Mouse (Mus musculus): ENCODE results near the gene Rpsa. TPM values are rescaled to one million over a fixed set of nuclear protein-coding genes. Genes with fewer than 3 reads are reported as not detected.

Gene Rpsa
- total and polyA plus RNA-seq, 2 experiments from 2014 or later, result 876 to 1,524 TPM

DNA sequence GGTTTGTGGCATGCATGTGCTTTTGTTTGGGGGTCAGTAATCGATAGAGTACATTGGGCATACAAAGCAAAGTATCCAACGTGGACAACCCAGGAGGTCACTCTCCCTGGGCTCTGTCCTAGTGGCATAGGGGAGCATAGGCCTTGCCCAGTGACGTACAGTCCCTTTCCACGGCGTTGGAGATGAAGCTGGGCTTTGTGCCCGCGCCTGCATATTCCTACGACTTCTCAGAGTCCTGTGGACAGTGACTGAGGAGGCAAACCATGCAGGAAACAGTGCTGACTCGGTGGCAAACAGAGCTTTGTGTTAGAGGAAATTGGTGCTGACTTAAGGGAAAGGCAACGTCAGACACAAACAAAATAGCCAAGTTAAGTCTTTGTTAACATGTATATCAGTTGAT, 1.8 kb downstream of the Rpsa start:
- 76% methylated on average over 10 of the region's 10 CpGs for WGBS
- no peak for TF ChIP-seq CTCF (IDR thresholded peaks at IDR 0.05)

DNA sequence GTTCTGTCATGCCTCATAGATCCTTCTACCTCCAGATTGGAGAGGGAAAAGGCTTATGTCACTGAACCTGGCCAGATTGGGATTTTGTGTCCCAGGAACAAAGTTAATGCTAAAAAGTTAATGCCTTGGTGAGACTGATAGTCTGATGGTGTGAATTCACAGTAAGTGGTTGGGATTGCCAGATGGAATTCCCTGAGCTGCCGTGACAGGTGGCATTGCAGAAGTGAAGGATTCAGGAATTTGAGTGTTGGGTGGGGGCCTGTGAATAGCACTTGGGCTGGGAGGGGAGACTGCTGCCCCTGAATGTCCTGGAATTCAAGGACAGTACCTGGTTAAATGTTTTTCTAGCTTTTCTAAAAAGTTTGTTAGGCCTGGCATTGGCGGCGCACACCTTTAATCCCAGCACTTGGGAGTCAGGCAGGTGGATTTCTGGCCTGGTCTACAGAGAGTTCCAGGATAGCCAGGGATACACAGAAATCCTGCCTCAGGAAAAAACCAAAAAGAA, 4.3 kb downstream of the Rpsa start:
- Histone ChIP-seq H3K4me3 (ENCODE audit: low read depth, low read length) (no peak overlapping the region), H3K9me3 (ENCODE audit: low read length) (no peaks in the 10 kb centered on the region), H3K9ac (replicated peaks; ENCODE audit: low read length, poor library complexity, severe bottlenecking) (no peak overlapping the region), H3K4me1 (ENCODE audit: insufficient read depth, low read length) (0 out of 2 replicates have a peak, but pooled peaks cover 4% of the 10 kb centered on the region), H3K4me2 (ENCODE audit: low read depth, low read length, poor library complexity, severe bottlenecking) (no peak overlapping the region), H3K27me3 (ENCODE audit: insufficient read depth, low read length) (no peaks in the 10 kb centered on the region), H3K27ac (ENCODE audit: low read depth, low read length) (no peak overlapping the region), H3K36me3 (ENCODE audit: insufficient read depth, low read length) (peaks cover 29% of the 10 kb centered on the region)
- ATAC-seq (ENCODE audit: low FRiP score) (no peak), DNase-seq (ENCODE audit: low spot score) (no peak)
- 88% methylated on average over 3 of the region's 3 CpGs for WGBS
- no peak for TF ChIP-seq CTCF (IDR thresholded peaks at IDR 0.05)

More for the DNA sequence above, 1.8 kb downstream of the Rpsa start:
- H3K27me3 ChIP-seq (ENCODE audit: insufficient read depth, low read length), result no peaks in the 10 kb centered on the region
- DNase-seq (ENCODE audit: low spot score) (no peak), ATAC-seq (ENCODE audit: low FRiP score) (no peak)
- H3K9me3 ChIP-seq (ENCODE audit: low read length), result no peaks in the 10 kb centered on the region
- no peak overlapping the region; the same call in 1 of the 2 replicates for H3K4me2 ChIP-seq (ENCODE audit: low read depth, low read length, poor library complexity, severe bottlenecking)
- 0 out of 2 replicates have a peak, but pooled peaks cover 4% of the 10 kb centered on the region for H3K4me1 ChIP-seq (ENCODE audit: insufficient read depth, low read length)
- no peak overlapping the region for H3K27ac ChIP-seq (ENCODE audit: low read depth, low read length)
- H3K4me3 ChIP-seq (ENCODE audit: low read depth, low read length), result no peak overlapping the region; the same call in 1 of the 2 replicates
- H3K9ac ChIP-seq (replicated peaks; ENCODE audit: low read length, poor library complexity, severe bottlenecking), result no peak overlapping the region
- peaks cover 29% of the 10 kb centered on the region for H3K36me3 ChIP-seq (ENCODE audit: insufficient read depth, low read length)

DNA sequence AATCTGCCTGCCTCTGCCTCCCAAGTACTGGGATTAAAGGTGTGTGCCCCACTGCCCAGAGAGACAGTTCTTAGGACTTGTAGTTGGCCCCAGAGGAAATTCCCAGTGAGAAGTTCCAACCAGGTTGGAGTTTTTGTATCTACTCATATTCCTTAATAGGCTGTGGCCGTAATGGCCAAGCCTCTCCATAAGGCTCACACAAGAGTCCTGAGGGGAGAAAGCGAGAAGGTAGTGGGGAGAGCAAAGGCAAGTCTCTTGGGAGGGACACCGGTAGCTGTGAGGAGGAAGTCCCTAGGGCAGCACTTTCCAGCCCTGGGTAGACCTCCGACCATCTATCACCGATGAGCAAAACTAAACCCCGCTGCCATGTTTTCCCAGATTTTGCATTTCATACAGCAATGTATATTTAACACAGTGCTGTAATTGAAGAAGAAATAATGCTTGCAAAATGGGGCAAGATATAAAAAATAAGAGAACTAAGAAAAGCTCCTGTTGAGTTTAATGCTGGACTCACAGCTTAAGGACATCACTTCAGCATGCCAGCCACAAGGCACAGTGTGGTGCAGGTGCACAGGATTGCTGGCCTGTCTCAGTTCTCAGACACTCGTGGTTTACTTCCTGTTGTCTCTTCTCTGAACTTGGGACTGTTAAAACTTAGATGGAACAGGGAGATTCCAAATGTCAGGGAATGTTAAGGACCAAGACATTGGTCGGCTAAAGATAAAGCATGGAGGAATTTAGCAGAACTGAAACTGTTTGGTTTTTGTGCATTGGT, 5.7 kb downstream of the Rpsa start:
- Histone ChIP-seq H3K9ac (replicated peaks; ENCODE audit: low read length, poor library complexity, severe bottlenecking) (no peak overlapping the region), H3K36me3 (ENCODE audit: insufficient read depth, low read length) (peaks cover 29% of the 10 kb centered on the region), H3K9me3 (ENCODE audit: low read length) (no peaks in the 10 kb centered on the region), H3K4me3 (ENCODE audit: low read depth, low read length) (no peak overlapping the region), H3K4me2 (ENCODE audit: low read depth, low read length, poor library complexity, severe bottlenecking) (no peak overlapping the region), H3K27me3 (ENCODE audit: insufficient read depth, low read length) (no peaks in the 10 kb centered on the region), H3K27ac (ENCODE audit: low read depth, low read length) (no peak overlapping the region), H3K4me1 (ENCODE audit: insufficient read depth, low read length) (0 out of 2 replicates have a peak, but pooled peaks cover 4% of the 10 kb centered on the region)
- TF ChIP-seq CTCF (IDR thresholded peaks at IDR 0.05), result no peak
- ATAC-seq (ENCODE audit: low FRiP score), result no peak
- DNase-seq (ENCODE audit: low spot score), result no peak
- 44% methylated on average over 8 of the region's 8 CpGs for WGBS

- Histone ChIP-seq H3K4me3 (ENCODE audit: low read depth, low read length) (no peak overlapping the region), H3K36me3 (ENCODE audit: insufficient read depth, low read length) (peaks cover 29% of the 10 kb centered on the region), H3K4me1 (ENCODE audit: insufficient read depth, low read length) (no peaks in the 10 kb centered on the region), H3K4me2 (ENCODE audit: low read depth, low read length, poor library complexity, severe bottlenecking) (no peak overlapping the region), H3K9ac (replicated peaks; ENCODE audit: low read length, poor library complexity, severe bottlenecking) (no peak overlapping the region), H3K9me3 (ENCODE audit: low read length) (no peaks in the 10 kb centered on the region), H3K27ac (ENCODE audit: low read depth, low read length) (no peak overlapping the region), H3K27me3 (ENCODE audit: insufficient read depth, low read length) (no peaks in the 10 kb centered on the region)
- ATAC-seq (ENCODE audit: low FRiP score) (no peak), DNase-seq (ENCODE audit: low spot score) (no peak)
- TF ChIP-seq CTCF (IDR thresholded peaks at IDR 0.05), result no peak
- 54% methylated on average over 6 of the region's 6 CpGs for WGBS
These were observed 6.4 kb downstream of the Rpsa start for GRCm38 (mm10) chr9:120133755-120134475.

DNA sequence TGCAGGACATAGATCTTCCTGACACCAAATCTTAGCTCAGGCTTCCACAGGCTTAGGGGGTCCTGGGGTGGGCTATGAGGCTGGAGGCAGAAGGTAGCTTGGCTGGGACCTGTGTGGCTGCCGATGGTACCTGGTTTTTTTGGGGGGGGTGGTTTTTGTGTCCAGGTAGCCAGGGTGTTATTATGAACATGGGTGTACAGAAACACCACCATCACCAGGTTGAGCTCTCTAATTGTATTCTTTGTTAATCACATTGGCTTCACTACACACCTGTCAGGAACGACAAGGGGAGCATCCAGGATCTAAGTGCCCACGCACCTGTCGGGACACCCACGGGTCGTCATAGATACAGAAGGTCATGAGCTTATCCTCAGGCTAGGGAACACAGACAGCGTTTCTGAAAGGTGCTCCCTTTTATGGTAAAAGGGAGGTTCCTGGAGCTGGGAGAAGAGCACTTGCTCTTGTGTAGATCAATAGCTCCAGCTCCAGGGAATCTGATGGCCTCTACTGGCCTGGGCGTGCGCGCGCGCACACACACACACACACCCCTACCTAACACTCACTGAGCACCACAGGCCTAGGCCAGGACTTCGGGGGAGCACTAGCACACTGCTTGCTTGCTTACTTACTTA, 7.2 kb downstream of the Rpsa start:
- H3K9me3 ChIP-seq (ENCODE audit: low read length), result no peaks in the 10 kb centered on the region
- no peak overlapping the region for H3K27ac ChIP-seq (ENCODE audit: low read depth, low read length)
- no peak for TF ChIP-seq CTCF (IDR thresholded peaks at IDR 0.05)
- WGBS, result 86% methylated on average over 13 of the region's 13 CpGs
- DNase-seq (ENCODE audit: low spot score) (no peak), ATAC-seq (ENCODE audit: low FRiP score) (no peak)
- H3K9ac ChIP-seq (replicated peaks; ENCODE audit: low read length, poor library complexity, severe bottlenecking), result no peak overlapping the region
- H3K27me3 ChIP-seq (ENCODE audit: insufficient read depth, low read length), result no peaks in the 10 kb centered on the region
- H3K4me2 ChIP-seq (ENCODE audit: low read depth, low read length, poor library complexity, severe bottlenecking), result no peak overlapping the region
- H3K4me1 ChIP-seq (ENCODE audit: insufficient read depth, low read length), result no peaks in the 10 kb centered on the region
- H3K4me3 ChIP-seq (ENCODE audit: low read depth, low read length), result no peak overlapping the region
- peaks cover 24% of the 10 kb centered on the region for H3K36me3 ChIP-seq (ENCODE audit: insufficient read depth, low read length)

Data from midbrain, postnatal 0 days (tissue).